Mouse (Mus musculus): ENCODE data around the gene Cacng1.

The Cacng1 gene

DNA sequence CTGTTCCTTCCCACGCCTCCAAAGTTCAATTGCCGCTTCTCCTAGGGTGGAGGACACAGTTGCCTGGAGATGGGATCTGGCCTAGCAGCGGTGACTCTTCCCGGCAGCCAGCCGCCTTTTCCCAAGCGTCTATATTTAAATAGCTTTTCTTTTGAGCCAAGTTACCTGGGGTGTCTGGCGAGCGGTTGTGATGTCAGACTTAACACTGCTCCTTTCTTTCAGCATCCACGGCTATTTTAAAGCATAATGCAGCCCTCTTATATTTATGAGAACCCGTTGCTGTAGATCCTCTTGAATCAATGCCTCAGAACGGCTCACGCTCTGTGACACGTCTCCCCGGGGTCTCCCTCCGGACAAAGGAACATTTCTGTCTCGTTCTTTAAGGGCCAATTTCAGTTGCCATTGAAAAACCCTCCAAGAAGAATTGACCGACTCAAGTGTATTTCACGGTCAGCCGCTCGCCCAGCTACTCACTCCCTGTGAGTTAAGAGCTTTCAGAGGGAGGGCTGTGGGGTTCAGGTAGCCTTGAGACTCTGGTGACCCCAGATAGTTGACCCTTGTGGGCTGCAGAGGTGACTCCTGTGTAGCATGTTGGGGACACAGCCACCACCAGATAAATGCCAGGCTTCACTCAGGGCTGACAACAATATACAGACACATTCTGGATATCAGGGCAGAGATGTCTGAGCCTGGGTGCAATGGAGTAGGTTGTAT lies 8.3 kb downstream of the Cacng1 start:
- no peak for DNase-seq (ENCODE audit: low spot score)

GRCm38 (mm10) chr11:107705476-107706074 lies 10.7 kb downstream of the Cacng1 start:
- no peak for DNase-seq (ENCODE audit: low spot score)

DNA sequence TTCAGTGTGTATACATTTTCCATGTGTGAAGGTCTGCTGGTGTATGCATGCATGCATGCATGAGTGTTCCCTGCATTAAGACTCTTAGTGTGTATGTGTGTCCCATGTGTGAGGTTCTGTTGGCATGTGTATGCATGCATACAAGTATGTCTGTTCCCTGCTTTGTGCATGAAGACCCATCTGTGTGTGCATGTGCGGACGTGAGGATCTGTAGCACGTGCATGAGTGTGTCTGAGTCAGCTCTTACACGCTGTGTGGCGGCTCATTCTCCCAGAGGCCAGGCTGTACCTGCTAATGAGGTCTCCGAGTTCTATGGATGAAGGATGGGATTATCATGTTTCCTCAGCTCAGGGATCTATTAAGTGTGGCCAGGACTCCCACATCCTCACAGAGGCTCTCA lies 11.3 kb downstream of the Cacng1 start:
- DNase-seq (ENCODE audit: low spot score) = no peak

- DNase-seq (ENCODE audit: low spot score) = no peak
Measured at GRCm38 (mm10) chr11:107703272-107704134, 12.8 kb downstream of the Cacng1 start.

DNA sequence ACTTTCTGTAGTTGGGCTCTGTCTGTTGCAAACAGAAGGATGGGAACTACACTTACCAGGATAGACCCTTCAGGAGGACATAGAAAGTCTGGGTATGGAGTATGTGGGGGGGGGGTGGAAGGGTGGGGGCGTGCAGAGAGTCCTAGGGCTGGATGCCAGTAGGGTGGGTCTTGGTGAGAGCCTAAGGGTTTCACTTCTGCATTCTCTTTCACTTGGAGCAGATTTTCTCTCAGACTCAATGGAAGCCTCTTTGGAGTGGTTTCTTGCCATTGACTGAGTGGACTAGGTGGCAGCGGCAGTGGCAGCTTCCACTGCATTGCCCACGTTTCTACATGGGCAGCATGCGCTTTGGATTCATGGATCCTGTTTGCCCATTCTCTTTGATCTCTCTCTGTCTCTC lies 16.4 kb downstream of the Cacng1 start:
- DNase-seq (ENCODE audit: low spot score) = no peak

- DNase-seq (ENCODE audit: low spot score) = no peak
Measured at GRCm38 (mm10) chr11:107693338-107693737, 23.0 kb downstream of the Cacng1 start.

GRCm38 (mm10) chr11:107691569-107691968 lies 24.8 kb downstream of the Cacng1 start:
- no peak for DNase-seq (ENCODE audit: low spot score)

DNA sequence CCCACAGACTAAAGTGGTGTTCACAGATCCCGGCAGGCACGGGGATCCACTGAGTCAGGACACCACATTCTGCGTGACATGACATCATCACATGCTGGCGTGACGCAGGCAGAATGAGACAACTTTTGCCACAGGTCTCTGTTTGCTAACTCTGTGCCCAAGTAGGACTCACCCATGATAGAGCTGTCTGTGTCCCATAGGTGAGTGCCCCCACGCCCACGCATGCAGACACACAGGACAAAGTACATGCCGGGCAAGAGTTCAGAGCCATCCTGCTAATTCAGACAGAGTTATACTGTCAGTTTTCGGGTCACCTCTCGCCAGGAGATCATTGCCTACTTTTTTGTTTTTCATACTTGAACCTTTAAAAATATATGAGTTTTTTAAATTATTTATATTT lies 27.8 kb downstream of the Cacng1 start:
- no peak for DNase-seq (ENCODE audit: low spot score)

- no peak for DNase-seq (ENCODE audit: low spot score)
Measured at GRCm38 (mm10) chr11:107686290-107686689, 30.0 kb downstream of the Cacng1 start.

DNA sequence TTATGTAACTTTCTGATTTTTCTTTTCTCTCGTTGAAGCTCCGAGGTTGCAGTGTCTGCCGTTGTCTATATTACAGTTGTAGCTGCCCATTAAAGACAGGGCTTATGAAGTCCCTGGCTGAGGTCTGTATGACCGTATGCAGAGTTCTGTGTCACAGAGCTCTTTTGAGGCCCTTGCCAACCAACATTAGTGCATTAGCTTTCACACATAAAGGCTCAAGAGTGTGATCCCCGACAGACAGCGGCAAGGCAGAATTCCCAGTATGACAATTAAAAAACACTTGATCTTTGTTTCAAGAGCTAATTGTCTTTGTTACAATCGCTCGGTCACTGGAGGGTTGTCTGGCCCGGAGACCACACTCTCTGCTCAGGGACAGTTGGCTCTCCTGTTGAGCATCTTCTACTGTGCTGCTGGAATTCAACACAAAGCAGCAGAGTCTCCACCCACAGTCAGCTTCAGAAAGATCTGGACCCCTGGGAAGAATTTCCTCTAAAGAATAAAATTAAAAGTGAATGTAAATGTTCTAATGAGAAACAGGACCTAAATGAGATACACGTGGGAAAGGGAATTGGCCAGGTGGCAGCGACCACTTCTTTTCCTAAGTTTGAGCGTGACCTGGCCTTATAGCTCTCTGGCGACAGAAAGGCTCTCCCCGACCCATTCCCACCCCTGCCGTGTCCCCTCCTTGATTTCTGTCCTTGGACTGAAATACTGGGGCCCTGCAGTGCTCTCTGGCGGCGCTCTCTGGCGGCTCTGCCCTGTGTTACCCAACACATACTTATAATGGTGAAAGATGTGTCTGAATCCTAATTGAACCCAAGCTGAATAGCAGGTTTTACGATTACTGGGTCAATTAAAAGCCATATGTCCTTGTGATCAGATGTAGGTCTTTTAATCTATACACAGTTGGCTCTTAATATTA lies 32.5 kb downstream of the Cacng1 start:
- no peak for DNase-seq (ENCODE audit: low spot score)

GRCm38 (mm10) chr11:107682694-107683355 lies 33.5 kb downstream of the Cacng1 start:
- no peak for DNase-seq (ENCODE audit: low spot score)

DNA sequence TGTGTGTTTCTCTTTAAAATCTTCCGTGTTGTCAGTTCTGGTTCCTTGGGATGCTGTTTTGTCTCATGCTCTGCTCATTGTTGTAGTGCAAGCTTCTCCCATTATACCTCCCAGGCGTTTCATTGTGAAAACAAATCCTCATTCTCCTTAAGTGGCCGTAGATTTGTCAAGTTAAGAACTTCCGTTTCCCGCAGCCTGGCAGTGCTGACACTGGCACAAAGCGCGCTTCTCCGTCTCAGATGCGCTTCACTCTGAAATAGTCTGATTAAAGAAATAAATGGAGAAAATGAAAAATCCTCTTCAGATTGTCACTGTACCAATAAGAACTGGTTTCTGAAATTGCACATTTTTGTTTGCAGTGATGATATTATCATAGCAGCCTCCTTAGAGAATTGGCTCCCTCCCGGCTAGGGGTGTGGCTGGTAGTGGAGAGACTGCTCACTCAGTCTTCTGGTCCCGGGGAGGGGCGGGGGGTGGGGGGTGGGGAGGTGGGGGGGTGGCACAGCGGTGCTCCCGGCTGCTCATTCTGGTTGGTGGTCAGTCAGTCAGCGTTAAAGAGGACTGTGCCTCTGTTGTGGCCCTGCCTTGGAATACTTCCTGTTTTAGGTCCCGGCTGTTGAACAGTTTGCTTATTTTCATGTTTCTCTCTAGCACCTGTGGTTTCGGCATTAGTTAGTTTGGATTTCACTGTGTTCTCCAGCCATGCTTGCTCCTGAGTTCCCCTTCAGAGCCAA lies 39.9 kb downstream of the Cacng1 start:
- DNase-seq (ENCODE audit: low spot score) = no peak

GRCm38 (mm10) chr11:107675246-107675645 lies 41.1 kb downstream of the Cacng1 start:
- no peak for DNase-seq (ENCODE audit: low spot score)

DNA sequence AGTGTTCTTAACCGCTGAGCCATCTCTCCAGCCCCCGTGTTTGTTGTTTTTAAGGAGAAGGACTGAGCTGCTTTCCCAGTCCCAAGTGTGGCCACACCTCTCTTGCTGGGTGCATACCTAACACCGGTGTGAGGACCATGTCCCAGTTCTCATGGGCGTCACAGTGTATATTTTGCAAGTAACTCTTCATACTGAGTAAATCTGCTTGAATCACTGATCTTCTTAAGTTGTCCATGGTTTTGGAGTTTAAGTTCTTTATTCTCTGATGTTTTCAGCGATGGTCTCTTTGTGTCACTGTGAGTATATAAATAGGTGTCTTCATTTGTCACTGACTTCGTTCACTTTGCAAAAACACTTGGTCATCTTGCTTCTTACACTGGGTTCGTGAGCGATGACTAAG lies 41.7 kb downstream of the Cacng1 start:
- no peak for DNase-seq (ENCODE audit: low spot score)

GRCm38 (mm10) chr11:107674006-107674405 lies 42.3 kb downstream of the Cacng1 start:
- DNase-seq (ENCODE audit: low spot score) = no peak

- DNase-seq (ENCODE audit: low spot score) = no peak
Measured at GRCm38 (mm10) chr11:107668977-107669376, 47.3 kb downstream of the Cacng1 start.

DNA sequence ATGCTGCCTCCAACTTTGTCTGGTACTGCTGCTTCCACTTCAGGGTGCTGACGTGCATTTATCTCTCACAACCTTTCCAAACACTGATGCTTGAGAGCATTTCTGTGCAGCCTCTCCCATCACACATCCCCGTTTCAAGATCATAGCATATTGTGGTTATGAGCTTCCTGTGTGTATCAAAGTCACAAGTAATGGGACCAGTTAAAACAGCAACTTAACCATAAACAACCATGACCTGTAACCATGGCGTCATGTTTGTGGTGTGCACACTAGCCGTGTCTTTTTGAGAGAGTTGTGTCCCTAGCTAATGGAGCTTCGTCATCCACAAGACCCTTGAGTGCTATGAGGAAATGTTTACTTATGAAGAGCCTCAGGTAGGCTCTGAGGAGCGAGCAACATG lies 48.1 kb downstream of the Cacng1 start:
- no peak for DNase-seq (ENCODE audit: low spot score)

GRCm38 (mm10) chr11:107667542-107667941 lies 48.8 kb downstream of the Cacng1 start:
- no peak for DNase-seq (ENCODE audit: low spot score)

DNA sequence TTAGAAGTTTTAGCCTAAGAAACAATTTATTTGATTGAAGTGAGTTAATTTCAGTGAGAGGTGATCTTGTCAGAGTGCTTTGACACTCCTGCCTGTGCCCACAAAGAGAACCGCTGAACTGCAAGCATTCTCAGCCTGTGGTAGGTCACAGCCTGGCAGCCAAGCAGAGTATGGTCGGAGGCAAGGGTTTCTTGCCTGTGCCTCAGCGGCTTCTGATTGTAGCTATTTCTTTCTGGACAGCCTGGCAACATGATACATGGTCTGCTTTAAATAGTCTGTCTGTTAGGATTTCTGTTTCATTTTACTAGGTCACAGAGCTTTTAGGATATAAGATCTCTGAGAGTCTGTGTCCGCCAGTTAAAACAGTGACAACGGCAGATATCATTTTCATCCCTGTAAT lies 53.7 kb downstream of the Cacng1 start:
- DNase-seq (ENCODE audit: low spot score) = no peak

DNA sequence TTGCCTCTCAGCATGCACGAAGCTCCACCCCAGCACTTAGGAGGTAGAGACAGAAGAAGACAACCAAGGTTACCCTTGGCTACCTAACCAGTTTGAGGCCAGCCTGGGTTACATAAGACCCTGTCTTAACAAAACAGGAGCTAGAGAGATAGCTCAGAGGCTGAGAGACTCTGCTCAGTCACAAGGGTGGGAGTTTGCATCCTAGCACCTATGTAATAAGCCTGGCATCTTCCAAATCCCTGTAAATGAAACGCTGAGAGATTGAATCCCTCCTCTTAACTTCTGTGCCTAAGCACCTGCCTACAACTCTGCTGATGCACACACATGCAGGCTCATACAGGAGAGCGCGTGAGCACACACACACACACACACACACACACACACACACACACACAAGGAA lies 55.9 kb downstream of the Cacng1 start:
- no peak for DNase-seq (ENCODE audit: low spot score)

DNA sequence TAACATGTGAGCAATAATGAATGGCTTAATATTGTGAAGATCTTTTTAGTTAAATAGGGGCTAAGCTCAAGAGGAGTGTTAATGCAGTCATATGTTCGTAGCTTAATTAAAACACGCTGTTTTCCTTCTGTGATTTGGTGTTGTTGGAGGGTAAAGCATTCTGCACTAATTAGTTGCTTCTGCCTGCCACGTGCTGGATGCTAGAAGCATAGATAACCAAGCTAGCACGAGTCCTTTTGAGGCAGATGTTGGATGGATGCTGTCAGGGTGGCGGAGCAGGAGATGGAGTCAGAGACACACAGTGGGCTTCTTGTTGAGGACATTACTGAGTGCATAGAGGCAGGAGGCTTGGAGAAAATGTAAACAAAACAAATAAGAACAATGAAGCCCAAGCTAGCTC lies 59.2 kb downstream of the Cacng1 start:
- DNase-seq (ENCODE audit: low spot score) = no peak

Measured in ovary, postnatal 14 days (tissue).